Mouse (Mus musculus): Measurements from ENCODE around the gene Cfap57. TPM values are rescaled to one million over a fixed set of nuclear protein-coding genes. Genes with fewer than 3 reads are reported as not detected.
A peak's percentile ranks its signal among the peaks of the same experiment; 100 is the strongest.
"Not testable (repeated sequence)": the region's sequence is repeated elsewhere in the genome, so short reads cannot be mapped to it uniquely, and the experiment has no call there.

Cfap57 gene
- polyA plus RNA-seq, 1 experiment from 2014 or later: 0.41 TPM

GRCm38 (mm10) chr4:118522248-118522647, 98.3 kb downstream of the Cfap57 start:
- Histone ChIP-seq H3K36me3 (ENCODE audit: control insufficient read depth, insufficient read depth, low read length) (no peaks in the 10 kb centered on the region), H3K9me3 (ENCODE audit: control insufficient read depth, low read length) (no peaks in the 10 kb centered on the region), H3K27ac (ENCODE audit: low read depth) (no peak overlapping the region), H3K27me3 (replicated peaks; ENCODE audit: control insufficient read depth, insufficient read depth, low read length) (0 out of 2 replicates have a peak, but pooled peaks cover 3% of the 10 kb centered on the region), H3K4me1 (replicated peaks; ENCODE audit: control insufficient read depth, insufficient read depth, low read length) (0 out of 2 replicates have a peak, but pooled peaks cover 2% of the 10 kb centered on the region), H3K4me2 (ENCODE audit: low read length) (no peak overlapping the region), H3K9ac (ENCODE audit: low read length) (no peak overlapping the region), H3K4me3 (ENCODE audit: low read depth, low read length) (no peak overlapping the region)
- no peak for ATAC-seq (replicated peaks; ENCODE audit: low FRiP score, low TSS enrichment, low read depth)
- WGBS: 82% methylated on average over 7 of the region's 7 CpGs
- DNase-seq (ENCODE audit: low spot score): no peak

- Histone ChIP-seq H3K4me1 (replicated peaks; ENCODE audit: control insufficient read depth, insufficient read depth, low read length) (no peaks in the 10 kb centered on the region), H3K27me3 (replicated peaks; ENCODE audit: control insufficient read depth, insufficient read depth, low read length) (0 out of 2 replicates have a peak, but pooled peaks cover 3% of the 10 kb centered on the region), H3K4me3 (ENCODE audit: low read depth, low read length) (no peak overlapping the region), H3K9ac (ENCODE audit: low read length) (no peak overlapping the region), H3K9me3 (ENCODE audit: control insufficient read depth, low read length) (no peaks in the 10 kb centered on the region), H3K4me2 (ENCODE audit: low read length) (no peak overlapping the region), H3K27ac (ENCODE audit: low read depth) (peak overlapping the region; percentile 84; the same call in 1 of the 2 replicates), H3K36me3 (ENCODE audit: control insufficient read depth, insufficient read depth, low read length) (no peaks in the 10 kb centered on the region)
- ATAC-seq (replicated peaks; ENCODE audit: low FRiP score, low TSS enrichment, low read depth): no peak
- no peak for DNase-seq (ENCODE audit: low spot score)
- WGBS: 56% methylated on average over 5 of the region's 5 CpGs
Measured at GRCm38 (mm10) chr4:118518208-118518607, 102.4 kb downstream of the Cfap57 start.

GRCm38 (mm10) chr4:118517497-118518146, 103.0 kb downstream of the Cfap57 start:
- Histone ChIP-seq H3K9ac (ENCODE audit: low read length) (no peak overlapping the region), H3K27me3 (replicated peaks; ENCODE audit: control insufficient read depth, insufficient read depth, low read length) (0 out of 2 replicates have a peak, but pooled peaks cover 3% of the 10 kb centered on the region), H3K27ac (ENCODE audit: low read depth) (peak overlapping the region; percentile 84), H3K9me3 (ENCODE audit: control insufficient read depth, low read length) (no peaks in the 10 kb centered on the region), H3K4me2 (ENCODE audit: low read length) (peak overlapping the region; percentile 14), H3K4me1 (replicated peaks; ENCODE audit: control insufficient read depth, insufficient read depth, low read length) (no peaks in the 10 kb centered on the region), H3K4me3 (ENCODE audit: low read depth, low read length) (no peak overlapping the region), H3K36me3 (ENCODE audit: control insufficient read depth, insufficient read depth, low read length) (no peaks in the 10 kb centered on the region)
- 38% methylated on average over 16 of the region's 16 CpGs for WGBS
- DNase-seq (ENCODE audit: low spot score): peak; percentile 58
- peak; percentile 37; the same call in 1 of the 2 replicates for ATAC-seq (replicated peaks; ENCODE audit: low FRiP score, low TSS enrichment, low read depth)

- no peaks in the 10 kb centered on the region for H3K36me3 ChIP-seq (ENCODE audit: control insufficient read depth, insufficient read depth, low read length)
- H3K9me3 ChIP-seq (ENCODE audit: control insufficient read depth, low read length): no peaks in the 10 kb centered on the region
- DNase-seq (ENCODE audit: low spot score) (peak; percentile 70), ATAC-seq (replicated peaks; ENCODE audit: low FRiP score, low TSS enrichment, low read depth) (peak; percentile 90)
- WGBS: 17% methylated on average over 20 of the region's 20 CpGs
- H3K4me3 ChIP-seq (ENCODE audit: low read depth, low read length): no peak overlapping the region
- peak overlapping the region; percentile 14 for H3K4me2 ChIP-seq (ENCODE audit: low read length)
- H3K9ac ChIP-seq (ENCODE audit: low read length): no peak overlapping the region
- 0 out of 2 replicates have a peak, but pooled peaks cover 3% of the 10 kb centered on the region for H3K27me3 ChIP-seq (replicated peaks; ENCODE audit: control insufficient read depth, insufficient read depth, low read length)
- H3K27ac ChIP-seq (ENCODE audit: low read depth): peak overlapping the region; percentile 84
- H3K4me1 ChIP-seq (replicated peaks; ENCODE audit: control insufficient read depth, insufficient read depth, low read length): no peaks in the 10 kb centered on the region
Measured at GRCm38 (mm10) chr4:118516699-118517496, 103.7 kb downstream of the Cfap57 start.

GRCm38 (mm10) chr4:118509050-118509449, 111.5 kb downstream of the Cfap57 start:
- no peaks in the 10 kb centered on the region for H3K27me3 ChIP-seq (replicated peaks; ENCODE audit: control insufficient read depth, insufficient read depth, low read length)
- DNase-seq (ENCODE audit: low spot score) (no peak), ATAC-seq (replicated peaks; ENCODE audit: low FRiP score, low TSS enrichment, low read depth) (no peak)
- 23% methylated on average over 6 of the region's 6 CpGs for WGBS
- H3K4me2 ChIP-seq (ENCODE audit: low read length): no peak overlapping the region
- H3K4me1 ChIP-seq (replicated peaks; ENCODE audit: control insufficient read depth, insufficient read depth, low read length): no peaks in the 10 kb centered on the region; the same call in 1 of the 2 replicates
- H3K4me3 ChIP-seq (ENCODE audit: low read depth, low read length): no peak overlapping the region
- no peak overlapping the region for H3K27ac ChIP-seq (ENCODE audit: low read depth)
- H3K9ac ChIP-seq (ENCODE audit: low read length): no peak overlapping the region
- no peaks in the 10 kb centered on the region for H3K9me3 ChIP-seq (ENCODE audit: control insufficient read depth, low read length)
- H3K36me3 ChIP-seq (ENCODE audit: control insufficient read depth, insufficient read depth, low read length): no peaks in the 10 kb centered on the region

- not testable (repeated sequence) for ATAC-seq (replicated peaks; ENCODE audit: low FRiP score, low TSS enrichment, low read depth); H3K4me1 ChIP-seq (replicated peaks; ENCODE audit: control insufficient read depth, insufficient read depth, low read length); H3K36me3 ChIP-seq (ENCODE audit: control insufficient read depth, insufficient read depth, low read length); DNase-seq (ENCODE audit: low spot score); H3K27ac ChIP-seq (ENCODE audit: low read depth); H3K4me2 ChIP-seq (ENCODE audit: low read length); H3K9ac ChIP-seq (ENCODE audit: low read length); H3K9me3 ChIP-seq (ENCODE audit: control insufficient read depth, low read length); H3K4me3 ChIP-seq (ENCODE audit: low read depth, low read length); H3K27me3 ChIP-seq (replicated peaks; ENCODE audit: control insufficient read depth, insufficient read depth, low read length)
- WGBS: 88% methylated on average over 1 of the region's 1 CpGs
Measured at GRCm38 (mm10) chr4:118507171-118507570, 113.4 kb downstream of the Cfap57 start.

GRCm38 (mm10) chr4:118505551-118505950, 115.0 kb downstream of the Cfap57 start:
- Histone ChIP-seq H3K4me3 (ENCODE audit: low read depth, low read length) (no peak overlapping the region), H3K27ac (ENCODE audit: low read depth) (no peak overlapping the region), H3K27me3 (replicated peaks; ENCODE audit: control insufficient read depth, insufficient read depth, low read length) (no peaks in the 10 kb centered on the region), H3K9ac (ENCODE audit: low read length) (no peak overlapping the region), H3K4me1 (replicated peaks; ENCODE audit: control insufficient read depth, insufficient read depth, low read length) (no peaks in the 10 kb centered on the region; the same call in 1 of the 2 replicates), H3K4me2 (ENCODE audit: low read length) (no peak overlapping the region), H3K9me3 (ENCODE audit: control insufficient read depth, low read length) (no peaks in the 10 kb centered on the region), H3K36me3 (ENCODE audit: control insufficient read depth, insufficient read depth, low read length) (no peaks in the 10 kb centered on the region)
- WGBS: 35% methylated on average over 3 of the region's 3 CpGs
- DNase-seq (ENCODE audit: low spot score) (no peak), ATAC-seq (replicated peaks; ENCODE audit: low FRiP score, low TSS enrichment, low read depth) (no peak)
